Mouse (Mus musculus) left cerebral cortex, adult 11 months (tissue): Measurements from ENCODE around the gene Srcap.
A peak's percentile ranks its signal among the peaks of the same experiment; 100 is the strongest.
"Not testable (repeated sequence)": the region's sequence is repeated elsewhere in the genome, so short reads cannot be mapped to it uniquely, and the experiment has no call there.

Experiments
- DNase-seq: peaks from one replicate; pipeline ENCODE4 v3.0.0; 2022; ENCODE audit warnings: low spot score

Srcap gene

GRCm38 (mm10) chr7:127489982-127490381 is 21.8 kb upstream of the Srcap start:
- no peak for DNase-seq

GRCm38 (mm10) chr7:127491846-127492245 is 19.9 kb upstream of the Srcap start:
- no peak for DNase-seq

GRCm38 (mm10) chr7:127494648-127495047 is 17.1 kb upstream of the Srcap start:
- no peak for DNase-seq

DNA sequence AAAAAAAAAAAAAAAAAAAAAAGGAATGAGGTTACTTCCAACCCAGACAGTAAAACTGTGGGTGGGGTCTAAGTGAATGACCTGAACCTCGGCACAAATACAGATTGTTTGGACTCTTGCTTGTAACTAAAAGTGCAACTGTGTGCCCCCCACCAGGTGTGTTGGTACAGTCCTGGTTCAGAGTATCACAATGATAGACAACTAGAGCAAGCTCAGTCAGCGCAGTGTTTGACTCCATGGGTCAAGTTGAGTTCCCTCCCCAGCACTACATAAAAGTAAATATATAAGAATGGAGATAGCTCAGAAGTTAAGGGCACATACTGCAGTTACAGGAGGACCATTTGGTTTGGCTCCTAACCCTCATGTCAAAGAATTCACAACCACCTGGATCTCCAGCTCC is 14.4 kb upstream of the Srcap start:
- no peak for DNase-seq

DNA sequence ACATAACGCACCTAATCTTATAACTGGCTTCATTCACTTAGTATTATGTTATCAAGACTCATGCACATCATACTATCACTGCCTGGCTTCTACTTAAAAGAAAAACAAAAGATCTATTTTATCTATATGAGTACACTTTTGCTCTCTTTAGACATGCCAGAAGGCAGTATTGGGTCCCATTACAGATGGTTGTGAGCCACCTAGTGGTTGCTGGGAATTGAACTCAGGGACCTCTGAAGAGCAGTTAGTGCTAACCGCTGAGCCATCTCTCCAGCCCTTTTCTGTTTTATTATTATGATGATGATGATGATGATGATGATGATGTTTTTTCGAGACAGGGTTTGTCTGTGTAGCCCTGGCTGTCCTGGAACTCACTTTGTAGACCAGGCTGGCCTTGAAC is 13.4 kb upstream of the Srcap start:
- no peak for DNase-seq

DNA sequence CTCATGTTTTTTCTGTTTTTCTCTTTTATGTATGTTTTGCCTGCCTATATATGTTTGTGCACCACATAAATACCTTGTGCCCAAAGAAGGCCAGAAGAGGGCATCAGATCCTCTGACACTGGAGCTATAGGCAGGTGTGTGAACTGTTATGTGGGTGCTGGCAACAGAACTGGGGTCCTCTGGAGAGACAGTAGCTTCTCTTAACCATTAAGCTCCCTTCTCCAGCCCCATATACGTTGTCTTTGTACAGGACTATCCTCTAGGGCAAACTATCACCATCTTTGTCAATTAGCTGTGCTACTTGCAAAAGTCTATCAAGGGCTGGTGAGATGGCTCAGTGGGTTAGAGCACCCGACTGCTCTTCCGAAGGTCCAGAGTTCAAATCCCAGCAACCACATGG is 3.5 kb upstream of the Srcap start:
- no peak for DNase-seq

DNA sequence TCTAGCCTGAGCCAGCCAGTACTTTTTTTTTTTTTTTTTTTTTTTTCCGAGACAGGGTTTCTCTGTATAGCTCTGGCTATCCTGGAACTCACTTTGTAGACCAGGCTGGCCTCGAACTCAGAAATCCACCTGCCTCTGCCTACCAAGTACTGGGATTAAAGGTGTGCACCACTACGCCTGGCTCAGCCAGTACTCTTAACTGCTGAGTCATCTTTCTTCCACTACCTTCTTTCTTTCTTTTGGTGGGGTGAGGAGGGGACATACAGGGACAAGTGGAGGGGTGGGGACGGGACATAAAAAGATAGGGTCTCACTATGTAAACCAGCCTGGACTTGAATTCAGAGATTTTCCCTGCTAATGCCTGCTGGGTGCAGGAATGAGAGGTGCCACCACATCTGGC is 2.0 kb upstream of the Srcap start:
- DNase-seq, result not testable (repeated sequence)

DNA sequence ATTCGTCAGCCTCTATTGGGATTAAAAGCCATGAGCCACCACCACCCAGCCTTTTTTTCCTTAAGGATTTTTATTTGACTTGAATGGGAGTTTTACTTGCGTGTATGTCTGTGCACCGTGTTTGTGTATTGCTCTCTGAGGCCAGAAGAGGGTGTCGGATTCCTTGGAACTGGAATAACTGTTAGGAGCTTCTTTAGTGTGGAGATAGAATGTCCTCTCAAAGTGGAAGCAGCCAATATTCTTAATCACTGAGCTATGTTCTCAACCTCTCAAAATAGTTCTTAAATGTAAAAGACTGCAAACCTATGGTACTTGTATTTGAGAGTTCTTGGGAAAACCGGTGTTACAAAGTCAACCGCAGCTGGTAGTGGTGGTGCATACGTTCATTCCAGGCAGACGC is 542 bp upstream of the Srcap start:
- DNase-seq, result no peak

- DNase-seq, result peak; percentile 83
These were observed 640 bp downstream of the Srcap start for GRCm38 (mm10) chr7:127512231-127513015.

DNA sequence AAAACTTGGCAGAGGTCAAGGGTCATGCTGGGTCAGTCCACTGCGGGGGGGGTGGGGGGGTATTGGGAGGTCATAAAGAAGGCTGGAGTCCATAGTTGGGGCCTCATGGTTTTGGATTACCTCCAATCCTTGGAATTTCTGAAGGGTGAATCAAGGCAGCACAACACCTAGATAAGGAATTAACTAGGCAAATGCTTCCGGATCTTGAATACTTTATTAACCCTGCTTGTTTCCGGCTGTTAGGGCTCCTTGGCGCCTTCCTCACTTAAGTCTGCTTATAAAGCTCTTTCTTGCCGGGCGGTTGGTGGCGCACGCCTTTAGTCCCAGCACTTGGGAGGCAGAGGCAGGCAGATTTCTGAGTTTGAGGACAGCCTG is 1.2 kb downstream of the Srcap start:
- DNase-seq, result no peak

GRCm38 (mm10) chr7:127513781-127514180 is 2.0 kb downstream of the Srcap start:
- DNase-seq, result no peak

- DNase-seq, result no peak
These were observed 4.1 kb downstream of the Srcap start for GRCm38 (mm10) chr7:127515846-127516245.

DNA sequence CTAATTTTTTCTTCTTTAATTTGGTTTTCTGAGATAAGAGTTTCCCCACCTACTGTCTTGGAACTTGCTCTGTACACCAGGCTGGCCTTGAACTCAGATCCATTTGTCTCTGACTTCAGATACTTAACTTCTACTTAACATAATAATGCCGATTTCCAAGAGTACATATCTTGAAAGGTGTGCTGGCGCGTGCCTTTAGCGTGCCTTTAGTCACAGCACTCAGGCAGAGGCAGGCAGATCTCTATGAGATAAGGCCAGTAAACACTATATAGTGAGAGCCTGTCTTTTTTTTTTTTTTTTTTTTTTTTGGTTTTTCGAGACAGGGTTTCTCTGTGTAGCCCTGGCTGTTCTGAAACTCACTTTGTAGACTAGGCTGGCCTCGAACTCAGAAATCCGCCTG is 4.6 kb downstream of the Srcap start:
- DNase-seq, result no peak

DNA sequence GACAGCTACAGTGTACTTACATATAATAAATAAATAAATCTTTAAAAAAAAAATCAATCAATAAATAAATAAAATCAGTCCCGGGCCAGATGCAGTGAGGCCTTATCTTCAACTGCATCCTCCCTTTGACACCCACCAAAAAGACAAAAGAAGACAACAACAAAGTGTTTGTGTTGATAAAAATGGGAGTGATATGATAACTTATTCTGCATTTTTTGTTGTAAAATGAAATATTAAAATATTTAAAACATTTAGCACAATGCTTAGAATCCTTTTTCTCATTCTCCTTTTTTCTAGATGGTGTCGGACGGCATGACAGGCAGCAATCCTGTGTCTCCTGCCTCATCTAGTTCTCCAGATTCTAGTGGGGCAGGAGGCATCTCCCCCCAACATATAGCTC is 7.5 kb downstream of the Srcap start, which contains the start of gene Gm42715:
TSS of gene Gm42715 (plus strand) at position 301 of the 400 bp plus-strand sequence.
- DNase-seq, result no peak

GRCm38 (mm10) chr7:127541671-127542070 is 29.9 kb downstream of the Srcap start:
- no peak for DNase-seq

GRCm38 (mm10) chr7:127549116-127549835 is 37.5 kb downstream of the Srcap start:
- DNase-seq, result no peak

DNA sequence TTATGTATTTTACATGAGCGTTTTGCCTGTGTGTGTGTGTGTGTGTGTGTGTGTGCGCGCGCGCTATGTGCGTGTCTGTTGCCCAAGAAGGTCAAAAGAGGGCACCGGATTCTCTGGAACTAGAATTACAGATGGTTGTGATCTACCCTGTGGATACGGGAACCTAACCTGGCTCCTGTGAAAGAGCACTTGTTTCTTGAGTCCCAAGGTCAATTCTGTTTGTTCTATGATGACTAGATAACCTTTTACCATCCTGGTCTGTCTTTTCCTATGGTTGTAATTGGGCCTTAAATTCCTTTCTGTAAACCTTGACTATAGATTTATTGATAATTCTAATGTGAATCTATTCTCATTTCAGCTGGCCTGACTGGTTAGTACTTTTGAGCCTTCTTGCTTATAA is 39.8 kb downstream of the Srcap start:
- no peak for DNase-seq

DNA sequence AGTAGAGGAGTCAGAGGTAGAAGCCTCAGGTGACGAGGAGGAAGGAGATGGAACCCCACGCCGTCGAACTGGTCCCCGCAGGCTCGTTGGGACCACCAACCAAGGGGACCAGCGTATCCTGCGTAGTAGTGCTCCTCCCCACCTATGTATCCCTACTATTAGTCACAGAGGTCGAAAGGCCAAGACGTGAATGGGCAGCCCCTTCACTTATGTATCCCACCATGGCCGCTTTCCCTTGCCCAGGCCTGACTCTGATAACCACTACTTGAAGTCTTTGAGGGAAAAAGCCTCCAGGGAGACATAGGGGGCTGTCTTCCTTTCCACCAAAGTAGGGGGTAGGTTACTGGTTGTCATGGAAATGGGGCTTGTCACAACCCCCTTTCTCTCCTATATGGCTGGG is 48.8 kb downstream of the Srcap start:
- DNase-seq, result no peak

GRCm38 (mm10) chr7:127561340-127561858 is 49.6 kb downstream of the Srcap start, which contains the start of gene Tmem265:
Gene Tmem265 (plus strand): TSS chr7:127561390.
- DNase-seq, result no peak

DNA sequence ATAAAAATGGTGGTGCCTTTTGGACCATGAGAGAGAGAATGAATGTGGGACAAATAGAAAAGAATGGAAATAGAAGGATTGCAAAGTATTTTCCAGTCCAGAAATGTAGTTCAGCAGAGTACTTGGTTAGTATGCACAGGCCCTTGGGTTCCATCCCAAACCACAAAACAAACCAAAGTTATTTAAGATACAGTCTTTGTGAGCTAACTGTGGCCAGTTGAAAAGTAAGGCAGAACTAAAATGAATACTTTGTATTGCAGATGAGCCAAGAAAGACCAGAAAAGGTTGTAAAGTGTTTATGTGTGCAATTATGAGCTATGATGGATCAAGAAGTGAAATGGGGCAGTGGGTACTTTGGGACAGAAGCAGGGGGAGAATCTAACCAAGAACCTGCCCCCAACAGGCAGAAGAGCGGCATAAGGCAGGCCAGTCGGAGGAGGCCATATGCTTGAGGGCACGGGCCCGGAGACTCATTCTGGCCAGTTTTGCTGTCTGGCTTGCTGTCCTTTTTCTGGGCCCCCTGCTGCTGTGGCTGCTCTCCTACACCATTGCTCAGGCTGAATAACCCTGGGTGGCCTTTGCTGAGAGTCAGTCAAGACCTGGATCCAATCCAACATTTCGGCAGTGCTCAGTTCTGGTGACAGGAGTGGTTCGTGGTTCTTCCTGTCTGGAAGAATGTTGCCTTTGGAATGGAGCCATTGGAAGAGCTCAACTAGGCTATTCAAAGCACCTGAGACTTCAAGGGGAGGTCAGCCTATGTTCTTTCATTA is 52.8 kb downstream of the Srcap start:
- DNase-seq, result no peak

- DNase-seq, result peak; percentile 94
These were observed 61.2 kb downstream of the Srcap start, which contains the start of gene Phkg2 for GRCm38 (mm10) chr7:127572895-127573471. Gene Phkg2 (plus strand): TSS chr7:127573340.

DNA sequence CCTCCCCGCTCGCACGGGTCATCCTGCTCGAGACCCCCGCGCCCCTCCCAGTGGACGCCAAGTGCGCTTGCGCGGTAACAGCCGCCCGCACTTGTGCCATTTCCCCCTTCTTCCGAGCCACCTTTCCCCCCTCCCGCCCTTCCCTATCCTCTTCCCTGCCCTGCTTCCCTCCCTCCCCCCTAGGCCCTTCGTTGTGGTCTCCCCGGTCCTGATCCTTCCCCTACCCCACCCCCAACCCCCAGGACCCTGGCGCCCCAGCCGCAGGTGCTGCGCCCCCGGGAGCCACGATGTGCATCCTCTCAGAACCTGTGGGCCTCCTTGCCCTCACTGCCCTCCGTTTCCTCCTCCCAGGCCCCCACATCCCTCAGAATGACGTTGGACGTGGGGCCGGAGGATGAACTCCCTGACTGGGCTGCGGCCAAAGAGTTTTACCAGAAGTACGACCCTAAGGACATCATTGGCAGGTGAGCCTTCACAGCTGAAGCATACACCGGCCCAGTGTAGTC is 61.8 kb downstream of the Srcap start:
- DNase-seq, result no peak
